ENCODE assay signal across 8 mouse cellular contexts in genomic region chr15:26894801-26895229, GRCm38 (mm10). TPM values are rescaled to one million over a fixed set of nuclear protein-coding genes. Genes with fewer than 3 reads are reported as not detected.
DNase-seq lines count a peak whose midpoint lies in the region; ATAC-seq lines count a peak whose summit lies in the region.

No protein-coding gene starts in this region.

- ATAC-seq in hindbrain, embryonic 14.5 days (ENCODE audit: low FRiP score): peak; percentile 84
- ATAC-seq in limb, embryonic 12.5 days (ENCODE audit: insufficient number of reproducible peaks, insufficient read depth, low FRiP score, low TSS enrichment, low read depth): peak; percentile 70
- ATAC-seq in midbrain, embryonic 13.5 days: peak; percentile 90
- ATAC-seq in CD4-positive, CD25-positive, alpha-beta regulatory T cell, adult 4 months: no peak

- peak; percentile 23 to 25 for DNase-seq in cerebellum, postnatal 4 days (ENCODE audit: low spot score in 2 of 2)
- no peak for DNase-seq in cerebellum, adult 11 months
- peak; percentile 12 for DNase-seq in adrenal gland, adult 8-10 months
- DNase-seq in gastrocnemius, postnatal 10 days: peak; percentile 37
- no peak for DNase-seq in hindbrain, embryonic 14.5 days (ENCODE audit: low spot score)

- peak overlapping the region; percentile 72 for H3K4me3 ChIP-seq in hindbrain, embryonic 14.5 days (replicated peaks; ENCODE audit: low read length)
- peak overlapping the region; percentile 78 for H3K4me3 ChIP-seq in limb, embryonic 12.5 days (replicated peaks)
- H3K4me3 ChIP-seq in midbrain, embryonic 13.5 days (replicated peaks): peak overlapping the region; percentile 88

- H3K4me1 ChIP-seq in hindbrain, embryonic 14.5 days (replicated peaks; ENCODE audit: control insufficient read depth, insufficient read depth, low read length): peaks cover 14% of the 10 kb centered on the region
- peaks cover 6% of the 10 kb centered on the region for H3K4me1 ChIP-seq in limb, embryonic 12.5 days (replicated peaks)
- H3K4me1 ChIP-seq in midbrain, embryonic 13.5 days (replicated peaks): peaks cover 24% of the 10 kb centered on the region

- H3K9me3 ChIP-seq in hindbrain, embryonic 14.5 days (ENCODE audit: control insufficient read depth, low read length): no peaks in the 10 kb centered on the region
- H3K9me3 ChIP-seq in limb, embryonic 12.5 days: no peaks in the 10 kb centered on the region
- no peaks in the 10 kb centered on the region for H3K9me3 ChIP-seq in midbrain, embryonic 13.5 days

- WGBS in hindbrain, embryonic 14.5 days: 0% methylated on average over 28 of the region's 28 CpGs
- under 1% methylated on average over 28 of the region's 28 CpGs for WGBS in limb, embryonic 12.5 days
- under 1% methylated on average over 28 of the region's 28 CpGs for WGBS in midbrain, embryonic 13.5 days

- H3K27ac ChIP-seq in hindbrain, embryonic 14.5 days: peak overlapping the region; percentile 79
- peak overlapping the region; percentile 96 for H3K27ac ChIP-seq in limb, embryonic 12.5 days
- peak overlapping the region; percentile 81 for H3K27ac ChIP-seq in midbrain, embryonic 13.5 days

- peak overlapping the region; percentile 67 for H3K9ac ChIP-seq in hindbrain, embryonic 14.5 days
- H3K9ac ChIP-seq in limb, embryonic 12.5 days (replicated peaks): peak overlapping the region; percentile 91
- peak overlapping the region; percentile 83 for H3K9ac ChIP-seq in midbrain, embryonic 13.5 days (replicated peaks)

- no peaks in the 10 kb centered on the region for H3K36me3 ChIP-seq in hindbrain, embryonic 14.5 days (replicated peaks; ENCODE audit: control insufficient read depth, insufficient read depth)
- H3K36me3 ChIP-seq in limb, embryonic 12.5 days: no peaks in the 10 kb centered on the region
- H3K36me3 ChIP-seq in midbrain, embryonic 13.5 days: no peaks in the 10 kb centered on the region

- H3K27me3 ChIP-seq in hindbrain, embryonic 14.5 days (ENCODE audit: control insufficient read depth, insufficient read depth, low read length): no peaks in the 10 kb centered on the region
- 0 out of 2 replicates have a peak, but pooled peaks cover 5% of the 10 kb centered on the region for H3K27me3 ChIP-seq in limb, embryonic 12.5 days
- H3K27me3 ChIP-seq in midbrain, embryonic 13.5 days: peaks cover 6% of the 10 kb centered on the region

- peak overlapping the region; percentile 86 for H3K4me2 ChIP-seq in hindbrain, embryonic 14.5 days (replicated peaks)
- H3K4me2 ChIP-seq in limb, embryonic 12.5 days: peak overlapping the region; percentile 73
- H3K4me2 ChIP-seq in midbrain, embryonic 13.5 days (replicated peaks): peak overlapping the region; percentile 77

RNA-seq across cellular contexts. Expression of gene Fbxl7, which starts 0.6 kb away (rescaled TPM):
- total RNA-seq in adrenal gland, adult 8-10 months (2022): 10 to 100 TPM; 10.5 to 18.8 (median 12.4) TPM
- 1 to 10 TPM; 5.4 to 8.1 TPM for total RNA-seq in gastrocnemius, postnatal 10 days (2021)
- 13.6 and 15.5 TPM in 2 replicates for polyA plus RNA-seq in hindbrain, embryonic 14.5 days (2014; fragmentation: Nextera tagmentation; extraction: Ambion mirVana)
- 22.4 and 26.0 TPM in 2 replicates for polyA plus RNA-seq in limb, embryonic 12.5 days (2016; fragmentation: Nextera tagmentation; extraction: Ambion mirVana)
- polyA plus RNA-seq in midbrain, embryonic 13.5 days (2015; fragmentation: Nextera tagmentation; extraction: Ambion mirVana): 9.3 and 9.9 TPM in 2 replicates
- polyA plus RNA-seq in CD4-positive, CD25-positive, alpha-beta regulatory T cell, adult 4 months (2017; shearing (Covaris generic)): under 1 TPM; 0.24 to 0.30 TPM

Comparison
In these comparisons a context has a peak if more than half of its experiments do, and no peak if none do; other contexts are left out.
1. DNase-seq: peak in cerebellum, postnatal 4 days (2 of 2), adrenal gland, adult 8-10 months (single experiment) and gastrocnemius, postnatal 10 days (single experiment); none in cerebellum, adult 11 months (single experiment) and hindbrain, embryonic 14.5 days (single experiment).
2. Peak in every context shown above with its lines, with median percentiles within 50 percentile points of each other: H3K27ac ChIP-seq, H3K4me2 ChIP-seq, H3K4me3 ChIP-seq and H3K9ac ChIP-seq.